Mouse (Mus musculus) sigmoid colon, adult 10 weeks (tissue): ENCODE results near the gene Plbd2. TPM values are rescaled to one million over a fixed set of nuclear protein-coding genes. Genes with fewer than 3 reads are reported as not detected.

ENCODE experiments used
- polyA plus RNA-seq: library from polyadenylated mRNA; stranded (reverse); fragments of 350-450 nt; fragmentation: Illumina TruSeq; extraction: RNeasy Lipid Tissue Mini Kit (QIAGEN cat#74804); gene quantifications from one replicate; pipeline ENCODE4 v1.2.3, GENCODE M21; 2014; ENCODE audit warnings: low read depth, low replicate concordance

The Plbd2 gene
- 0.60 TPM for polyA plus RNA-seq

GRCm38 (mm10) chr5:120503144-120503795 is at the start of gene Plbd2:
Gene Plbd2 (minus strand): TSS chr5:120503625.

GRCm38 (mm10) chr5:120510982-120511642 is 7.7 kb upstream of the Plbd2 start, which contains the start of gene Slc8b1:
Gene Slc8b1 (plus strand): TSS chr5:120511168.

GRCm38 (mm10) chr5:120476296-120476695 is 27.1 kb downstream of the Plbd2 start, which contains the start of gene Sds:
Gene Sds (plus strand): TSS chr5:120476526.

GRCm38 (mm10) chr5:120472770-120473169 is 30.7 kb downstream of the Plbd2 start, which contains the start of gene Sdsl:
Gene Sdsl (minus strand): TSS chr5:120472810.

Other genes starting within 250 kb of the Plbd2 start
- not detected for gene Lhx5, start 71.9 kb downstream of the Plbd2 start, polyA plus RNA-seq
- gene Sdsl, start 30.8 kb downstream of the Plbd2 start, polyA plus RNA-seq: not detected
- not detected for gene Sds, start 27.1 kb downstream of the Plbd2 start, polyA plus RNA-seq
- gene Slc8b1, start 7.5 kb upstream of the Plbd2 start, polyA plus RNA-seq: 4.9 TPM
- gene Tpcn1, start 85.0 kb upstream of the Plbd2 start, polyA plus RNA-seq: 12.1 TPM
- gene Iqcd, start 85.4 kb upstream of the Plbd2 start, polyA plus RNA-seq: 0.25 TPM
- not detected for gene Rita1, start 109.0 kb upstream of the Plbd2 start, polyA plus RNA-seq
- gene Ddx54, start 109.1 kb upstream of the Plbd2 start, polyA plus RNA-seq: 0.73 TPM
- gene Cfap73, start 130.6 kb upstream of the Plbd2 start, polyA plus RNA-seq: not detected
- not detected for gene Rasal1, start 145.2 kb upstream of the Plbd2 start, polyA plus RNA-seq
- not detected for gene Dtx1, start 208.3 kb upstream of the Plbd2 start, polyA plus RNA-seq
- 2.9 TPM for gene Oas2, start 246.2 kb upstream of the Plbd2 start, polyA plus RNA-seq